Mouse (Mus musculus) ES-E14 (cell line): Measurements from ENCODE around the gene Jpt2. TPM values are rescaled to one million over a fixed set of nuclear protein-coding genes. Genes with fewer than 3 reads are reported as not detected.

ENCODE experiments used
- DNase-seq: peaks from one replicate; pipeline ENCODE4 v3.0.0-alpha.2; 2013; ENCODE audit warnings: low read depth, low spot score
- H3K27ac ChIP-seq: 2 replicates; pipeline ENCODE4 v1.5.1; 2012; ENCODE audit warnings: low read depth, mild to moderate bottlenecking, low read length, moderate library complexity, mixed read lengths; ENCODE audit not compliant: poor library complexity, insufficient read depth, severe bottlenecking
- H3K36me3 ChIP-seq: 2 replicates; pipeline ENCODE4 v1.6.1; 2012; ENCODE audit warnings: mild to moderate bottlenecking, low read length, moderate library complexity, mixed read lengths; ENCODE audit not compliant: control insufficient read depth, poor library complexity, insufficient read depth, severe bottlenecking
- H3K4me1 ChIP-seq, 2 experiments: fragments of 150-350 bp in 1 of 2; sonication (generic) in 1 of 2; 2 replicates each; pipeline ENCODE4 v1.6.1; 2012; ENCODE audit warnings: low read length in 2 of 2, mild to moderate bottlenecking in 1 of 2, mixed read lengths in 1 of 2; ENCODE audit not compliant: control insufficient read depth in 2 of 2, insufficient read depth in 2 of 2, poor library complexity in 1 of 2
- H3K4me3 ChIP-seq, 2 experiments: fragments of 150-350 bp in 1 of 2; sonication (generic) in 1 of 2; 2 replicates each; pipeline ENCODE4 v1.5.1; 2012; ENCODE audit warnings: low read length in 2 of 2, low read depth in 1 of 2, mild to moderate bottlenecking in 1 of 2, mixed read lengths in 1 of 2; ENCODE audit not compliant: insufficient read depth in 1 of 2, poor library complexity in 1 of 2, severe bottlenecking in 1 of 2
- H3K9ac ChIP-seq: 2 replicates; pipeline ENCODE4 v1.6.1; 2012; ENCODE audit warnings: low read depth, mild to moderate bottlenecking, low read length, mixed read lengths; ENCODE audit not compliant: poor library complexity, insufficient read depth, severe bottlenecking
- H3K9me3 ChIP-seq: fragments of 150-350 bp; sonication (generic); 2 replicates; pipeline ENCODE4 v1.6.1; 2012; ENCODE audit warnings: low read depth, mild to moderate bottlenecking, low read length; ENCODE audit not compliant: control insufficient read depth, insufficient read depth
- CHD2 ChIP-seq: IDR thresholded peaks from 2 replicates; pipeline ENCODE4 v1.6.1; 2014; ENCODE audit warnings: mild to moderate bottlenecking, low read depth, low read length, inconsistent platforms
- HCFC1 ChIP-seq: IDR thresholded peaks from 2 replicates; pipeline ENCODE4 v1.6.1; 2012; ENCODE audit warnings: low read length, inconsistent platforms, borderline replicate concordance; ENCODE audit not compliant: insufficient read depth
- MAFK ChIP-seq: IDR thresholded peaks from 2 replicates; pipeline ENCODE4 v1.6.1; 2014; ENCODE audit warnings: mild to moderate bottlenecking, low read depth, low read length, inconsistent platforms; ENCODE audit not compliant: insufficient read depth
- ZC3H11A ChIP-seq: IDR thresholded peaks from 2 replicates; pipeline ENCODE4 v1.6.1; 2012; ENCODE audit warnings: low read depth, mild to moderate bottlenecking, inconsistent platforms, low read length, borderline replicate concordance
- ZNF384 ChIP-seq: IDR thresholded peaks from 2 replicates; pipeline ENCODE4 v1.6.1; 2012; ENCODE audit warnings: low read depth, low read length, inconsistent platforms
- in situ Hi-C, 2 experiments: fragments of 600-800 bp; cut with MboI; formaldehyde crosslinking; loops; one replicate each; pipeline ENCODE4 v1.15.1; 2025; ENCODE audit warnings: low sequenced_read_pairs in 2 of 2, inconsistent platforms in 1 of 2; ENCODE audit not compliant: unreplicated experiment in 2 of 2
- total RNA-seq: library from RNA; depleted of rRNA; stranded (reverse); fragments of 300-350 nt; gene quantifications from 2 replicates; pipeline ENCODE4 v1.2.3, GENCODE M21; 2012

Jpt2 gene
- total RNA-seq, 1 experiment, result 105 TPM

GRCm38 (mm10) chr17:24936259-24937237 is 23.9 kb downstream of the Jpt2 start, which contains the start of gene Mapk8ip3:
TSS of gene Mapk8ip3 (minus strand) at chr17:24936977.
- H3K9ac ChIP-seq, result peak within 1 kb of the TSS; percentile 83
- peak within 1 kb of the TSS; percentile 86 to 98 for H3K4me3 ChIP-seq
- H3K27ac ChIP-seq, result no peak within 1 kb of the TSS
- H3K9me3 ChIP-seq, result no peaks in the 10 kb centered on the region
- 0 out of 4 replicates have a peak, but pooled peaks cover 0 to 3% of the 10 kb centered on the region in 2 experiments for H3K4me1 ChIP-seq
- H3K36me3 ChIP-seq, result no peaks in the 10 kb centered on the region
- in situ Hi-C loops, result no loop called here
- DNase-seq, result peak; percentile 80
- TF ChIP-seq MAFK (no peak), HCFC1 (peak; percentile 22; the same call in 1 of the 2 replicates)

GRCm38 (mm10) chr17:24935666-24936065 is 24.8 kb downstream of the Jpt2 start:
- no peaks in the 10 kb centered on the region for H3K9me3 ChIP-seq
- H3K27ac ChIP-seq, result no peak overlapping the region
- no peak for DNase-seq
- in situ Hi-C loops, result no loop called here
- H3K36me3 ChIP-seq, result no peaks in the 10 kb centered on the region
- peak overlapping the region; percentile 7; the same call in 1 of the 2 replicates for H3K9ac ChIP-seq
- peak overlapping the region in 1 of 2 experiments; percentile 98; a peak in 2 of 4 replicates for H3K4me3 ChIP-seq
- H3K4me1 ChIP-seq, result 0 out of 4 replicates have a peak, but pooled peaks cover 0 to 3% of the 10 kb centered on the region in 2 experiments
- TF ChIP-seq HCFC1 (no peak), ZC3H11A (no peak), MAFK (no peak), ZNF384 (no peak), CHD2 (no peak)

GRCm38 (mm10) chr17:24934926-24935325 is 25.6 kb downstream of the Jpt2 start:
- Histone ChIP-seq H3K9ac (no peak overlapping the region), H3K4me3 (no peak overlapping the region), H3K9me3 (no peaks in the 10 kb centered on the region), H3K4me1 (0 out of 4 replicates have a peak, but pooled peaks cover 0 to 3% of the 10 kb centered on the region in 2 experiments), H3K36me3 (no peaks in the 10 kb centered on the region), H3K27ac (no peak overlapping the region)
- TF ChIP-seq MAFK, result no peak
- TF ChIP-seq ZC3H11A, result no peak
- TF ChIP-seq ZNF384, result no peak
- TF ChIP-seq CHD2, result no peak
- TF ChIP-seq HCFC1, result no peak
- in situ Hi-C loops, result no loop called here
- no peak for DNase-seq

GRCm38 (mm10) chr17:24933163-24933562 is 27.3 kb downstream of the Jpt2 start:
- in situ Hi-C loops, result no loop called here
- TF ChIP-seq MAFK (no peak), HCFC1 (no peak)
- peak overlapping the region; percentile 1; the same call in 1 of the 2 replicates for H3K9ac ChIP-seq
- no peak overlapping the region for H3K4me3 ChIP-seq
- H3K4me1 ChIP-seq, result peaks cover 3% of the 10 kb centered on the region in 2 experiments; a peak in 1 of 4 replicates
- no peaks in the 10 kb centered on the region for H3K9me3 ChIP-seq
- H3K36me3 ChIP-seq, result no peaks in the 10 kb centered on the region
- DNase-seq, result no peak
- H3K27ac ChIP-seq, result no peak overlapping the region
